Mouse (Mus musculus): ENCODE measurements at regions not wholly inside any gene's neighbourhood (a gene's known extent, or its start where the extent isn't known, plus 50 kb on each side); places are given as distances from the start of the nearest gene placed in this dataset.
A peak's percentile ranks its signal among the peaks of the same experiment; 100 is the strongest.

DNA sequence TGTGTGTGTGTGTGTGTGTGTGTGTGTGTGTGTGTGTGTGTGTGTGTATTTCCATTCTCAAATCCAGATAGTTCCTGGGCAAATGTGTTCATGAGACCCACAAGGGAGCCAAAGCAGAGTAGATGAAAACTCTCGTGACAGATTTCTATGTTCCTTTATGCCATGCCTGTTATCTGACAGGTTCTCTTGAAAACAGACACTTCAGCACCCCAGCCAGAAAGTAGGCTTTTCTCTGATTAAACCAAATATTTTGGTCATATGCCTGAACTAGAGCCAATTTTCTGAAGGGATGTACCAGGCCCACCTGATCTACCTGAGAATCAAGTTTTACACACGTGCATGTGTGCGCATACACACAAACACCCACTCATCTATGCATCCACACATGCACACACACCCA lies 95.5 kb downstream of the Psat1 start:
- DNase-seq: no peak

DNA sequence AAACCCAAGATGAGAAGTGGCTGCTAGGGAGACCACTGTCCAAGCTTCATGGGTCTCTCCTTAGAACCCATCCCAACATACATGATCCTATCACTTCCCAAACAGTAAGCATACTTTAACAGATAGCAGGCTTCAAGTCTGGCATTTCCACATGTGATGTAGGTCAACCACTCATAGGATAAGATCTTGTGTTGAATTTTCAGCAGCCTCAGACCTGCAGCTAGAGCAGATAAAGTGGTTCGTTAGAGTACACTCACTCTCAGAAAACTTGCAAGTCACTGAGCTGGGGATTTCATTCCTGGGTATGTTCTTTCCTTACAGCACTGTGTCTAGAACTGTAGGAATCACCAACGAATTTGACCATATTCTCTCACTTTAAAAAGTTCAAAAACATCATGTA lies 96.4 kb downstream of the Psat1 start:
- no peak for DNase-seq

DNA sequence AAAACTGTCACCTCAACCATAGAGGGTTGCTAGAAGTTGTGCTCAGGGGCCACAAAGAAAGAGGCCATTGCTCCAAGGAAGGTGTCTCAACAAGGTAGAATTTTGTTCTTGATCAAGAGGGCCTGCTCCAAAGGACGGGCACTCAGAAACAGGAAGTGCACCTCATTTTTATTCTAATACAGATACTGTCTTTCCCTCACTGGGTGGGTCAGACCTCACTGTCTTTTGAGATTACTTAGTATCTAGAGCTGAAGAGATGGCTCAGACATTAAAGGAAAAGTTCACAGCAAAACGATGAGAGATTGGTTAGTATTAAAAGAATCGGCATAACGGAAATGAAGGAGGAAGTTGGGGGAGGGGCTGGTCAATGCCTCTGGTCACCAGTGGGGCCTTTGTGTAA lies 97.9 kb downstream of the Psat1 start:
- no peak for DNase-seq

DNA sequence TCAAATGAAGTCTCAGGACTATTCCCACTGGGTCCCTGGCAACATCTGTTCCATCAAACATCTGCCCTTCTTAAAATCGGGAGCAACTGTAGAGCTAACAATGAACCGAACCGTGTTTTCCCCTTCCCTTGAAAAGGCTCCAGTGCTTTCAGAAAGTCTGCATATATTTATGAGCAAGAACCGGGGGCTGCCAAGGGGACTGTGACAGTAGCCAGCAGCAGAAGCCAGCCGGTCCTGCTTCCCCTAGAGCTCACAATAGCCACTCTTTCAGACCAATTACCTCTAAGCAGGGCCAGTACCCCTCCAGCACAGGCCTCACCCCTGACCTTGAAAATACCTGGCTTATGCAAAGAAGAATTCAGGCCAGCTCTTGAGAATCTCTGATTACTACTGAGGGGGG lies 108.8 kb downstream of the Psat1 start:
- DNase-seq: no peak

DNA sequence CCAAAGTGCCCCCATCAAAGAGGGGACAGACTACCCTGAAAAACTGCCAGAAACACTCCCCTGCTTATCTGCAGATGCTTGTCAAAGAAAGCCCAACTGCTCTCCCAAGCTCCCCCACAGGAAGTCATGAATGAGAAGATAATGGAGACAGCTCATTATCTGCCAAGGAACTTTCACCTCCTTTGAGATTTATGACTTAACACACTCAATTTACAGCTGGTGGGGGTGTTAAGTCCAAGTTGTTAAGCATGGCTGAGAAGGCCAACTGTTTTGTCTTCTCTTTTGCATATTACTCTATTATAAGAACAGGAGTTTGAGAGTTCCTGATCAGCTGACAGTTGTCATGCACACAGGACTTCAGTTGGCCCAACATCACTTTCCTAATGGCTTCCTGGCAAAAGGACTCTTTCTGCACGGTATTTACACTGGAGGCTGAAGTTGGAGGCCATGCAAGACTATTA lies 109.4 kb downstream of the Psat1 start:
- peak in 1 of 2 experiments; percentile 34 for DNase-seq

DNA sequence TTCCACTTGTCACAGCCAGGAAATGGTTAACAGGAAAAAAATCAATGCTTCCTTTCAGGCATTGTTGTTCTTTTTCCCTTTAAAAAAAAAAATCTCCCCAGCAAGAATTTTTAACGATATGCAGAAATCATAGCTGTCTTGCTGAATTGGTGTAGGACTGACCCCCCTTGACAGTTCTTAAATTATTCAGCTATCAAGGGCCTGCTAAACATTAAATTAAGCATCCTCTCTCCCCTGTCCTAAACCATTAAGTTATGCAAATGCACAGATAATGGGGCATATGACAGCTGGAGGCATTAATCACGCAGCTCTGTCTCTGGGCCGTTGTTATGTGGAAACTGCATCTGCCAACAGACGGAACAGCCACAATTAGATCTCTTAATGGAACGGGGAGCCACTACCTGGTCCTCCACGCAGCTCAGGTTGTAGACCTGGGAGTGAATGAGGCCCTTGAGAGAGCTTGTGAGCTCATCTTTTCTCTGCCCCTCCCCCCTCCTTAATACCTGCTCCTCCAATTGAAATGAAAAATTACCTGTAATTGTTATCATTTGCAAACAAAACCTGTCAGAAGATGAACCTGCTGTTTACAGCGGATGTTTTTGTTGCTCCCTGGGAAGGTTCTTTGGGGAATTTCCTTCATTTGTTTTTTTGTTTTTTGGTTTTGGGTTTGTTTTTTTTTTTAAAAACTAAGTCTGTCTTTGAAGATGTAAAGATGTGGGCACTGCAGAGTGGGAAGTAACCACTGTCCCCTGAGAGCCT lies 110.0 kb downstream of the Psat1 start:
- peak in 1 of 2 experiments; percentile 2 for DNase-seq

DNA sequence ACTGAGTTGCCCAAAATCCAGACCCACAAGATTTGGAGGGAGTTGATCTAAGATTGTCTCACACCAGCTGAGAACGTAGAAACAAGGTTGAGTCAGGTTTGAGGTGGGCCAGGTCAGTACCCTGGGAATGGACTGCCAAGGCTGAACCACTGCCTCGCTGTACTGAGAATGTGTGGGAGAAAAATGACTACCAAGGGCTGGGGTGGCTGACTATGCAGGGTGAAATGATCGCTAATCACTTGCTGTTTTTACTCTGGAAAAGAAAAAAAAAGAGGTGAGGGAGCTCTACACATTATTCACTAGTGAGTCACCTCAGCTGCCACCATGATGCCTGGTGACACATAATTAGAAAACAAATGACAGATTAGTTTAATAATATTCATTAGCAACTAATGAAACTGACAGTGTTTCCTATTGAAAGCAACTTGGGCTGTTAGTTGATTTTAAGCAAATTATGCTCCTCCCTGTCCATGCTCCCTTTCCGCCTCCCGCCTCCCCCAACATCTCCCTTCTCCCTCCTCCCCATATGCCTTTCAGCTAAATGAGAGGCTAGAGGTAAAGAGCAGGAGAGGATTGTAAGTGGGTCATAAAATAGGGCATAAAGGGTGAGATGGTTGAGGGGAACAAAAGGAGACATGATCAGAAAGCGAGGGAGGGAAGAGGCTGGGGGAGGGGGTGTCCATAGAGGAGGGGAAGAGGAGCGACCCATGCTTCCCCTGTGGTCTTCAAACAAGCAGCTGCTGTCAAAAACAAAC lies 110.8 kb downstream of the Psat1 start:
- DNase-seq: no peak

DNA sequence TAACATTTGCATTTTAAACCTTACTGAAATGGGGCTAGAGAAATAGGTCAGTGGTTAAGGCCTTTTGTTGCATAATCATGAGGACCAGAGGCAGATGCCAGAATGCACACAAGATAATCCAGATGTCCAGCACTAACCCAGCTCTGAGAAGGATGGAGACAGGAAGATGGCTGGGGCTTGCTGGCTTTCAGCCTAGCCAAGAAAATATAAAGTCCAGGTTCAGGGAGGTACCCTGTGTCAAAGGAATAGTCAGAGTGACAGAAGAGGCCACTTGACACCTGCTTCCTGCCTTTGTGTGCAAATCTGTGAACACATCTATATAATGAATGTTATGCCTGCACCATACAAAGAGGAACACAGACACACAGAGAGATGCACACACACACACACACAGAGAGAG lies 116.8 kb downstream of the Psat1 start:
- no peak for DNase-seq

DNA sequence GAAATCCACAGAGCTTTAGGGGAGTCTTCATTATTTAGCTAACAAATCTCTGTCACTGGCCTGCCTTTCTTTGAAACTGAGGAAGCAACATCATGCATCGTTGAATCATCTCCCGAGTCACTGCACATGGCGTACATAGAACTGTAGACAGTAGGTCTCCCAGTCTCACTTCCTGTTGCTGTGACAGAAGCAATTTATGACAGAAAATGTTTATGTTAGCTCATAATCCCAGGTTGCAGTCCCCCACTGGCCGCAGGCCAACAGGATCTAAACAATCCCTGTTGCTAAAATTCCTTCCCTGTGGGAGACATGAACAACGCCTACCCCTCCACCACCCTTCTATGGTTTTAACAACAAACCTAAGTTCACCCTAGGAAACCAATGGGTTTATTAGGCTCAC lies 118.0 kb downstream of the Psat1 start:
- DNase-seq: no peak

DNA sequence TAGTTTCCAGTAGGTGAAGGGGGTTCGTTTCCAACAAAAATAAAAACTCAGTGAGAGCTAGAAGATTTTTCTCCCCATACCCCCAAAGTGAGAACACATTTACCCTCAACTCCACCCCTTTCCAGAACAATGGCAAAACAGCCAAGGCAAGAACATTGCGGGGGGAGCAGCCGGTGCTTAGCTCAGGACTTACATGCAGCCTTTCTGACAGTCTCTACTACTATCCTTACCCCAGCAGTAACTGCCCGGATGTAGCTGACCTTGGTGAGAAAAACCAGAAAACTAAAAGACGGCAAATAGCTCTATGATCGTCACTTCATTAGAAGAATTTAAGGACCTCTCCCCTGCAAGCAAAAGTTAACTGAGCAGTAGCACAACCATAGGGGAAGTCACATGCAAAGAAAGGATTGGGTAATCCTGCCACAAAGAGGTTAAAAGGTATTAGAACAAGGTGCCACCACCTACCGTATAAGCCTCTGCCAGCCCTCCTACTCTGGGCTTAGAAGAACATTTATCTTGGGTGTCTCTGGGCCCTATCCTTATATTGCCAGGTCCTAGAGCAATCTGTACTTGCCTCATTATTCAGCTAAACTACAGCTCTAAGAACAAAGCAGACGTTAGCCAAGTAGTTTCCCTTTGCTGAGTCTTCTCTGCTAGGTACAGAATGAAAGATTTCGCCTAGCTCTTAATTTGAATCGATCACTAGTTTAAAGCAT lies 119.0 kb downstream of the Psat1 start:
- DNase-seq: no peak

DNA sequence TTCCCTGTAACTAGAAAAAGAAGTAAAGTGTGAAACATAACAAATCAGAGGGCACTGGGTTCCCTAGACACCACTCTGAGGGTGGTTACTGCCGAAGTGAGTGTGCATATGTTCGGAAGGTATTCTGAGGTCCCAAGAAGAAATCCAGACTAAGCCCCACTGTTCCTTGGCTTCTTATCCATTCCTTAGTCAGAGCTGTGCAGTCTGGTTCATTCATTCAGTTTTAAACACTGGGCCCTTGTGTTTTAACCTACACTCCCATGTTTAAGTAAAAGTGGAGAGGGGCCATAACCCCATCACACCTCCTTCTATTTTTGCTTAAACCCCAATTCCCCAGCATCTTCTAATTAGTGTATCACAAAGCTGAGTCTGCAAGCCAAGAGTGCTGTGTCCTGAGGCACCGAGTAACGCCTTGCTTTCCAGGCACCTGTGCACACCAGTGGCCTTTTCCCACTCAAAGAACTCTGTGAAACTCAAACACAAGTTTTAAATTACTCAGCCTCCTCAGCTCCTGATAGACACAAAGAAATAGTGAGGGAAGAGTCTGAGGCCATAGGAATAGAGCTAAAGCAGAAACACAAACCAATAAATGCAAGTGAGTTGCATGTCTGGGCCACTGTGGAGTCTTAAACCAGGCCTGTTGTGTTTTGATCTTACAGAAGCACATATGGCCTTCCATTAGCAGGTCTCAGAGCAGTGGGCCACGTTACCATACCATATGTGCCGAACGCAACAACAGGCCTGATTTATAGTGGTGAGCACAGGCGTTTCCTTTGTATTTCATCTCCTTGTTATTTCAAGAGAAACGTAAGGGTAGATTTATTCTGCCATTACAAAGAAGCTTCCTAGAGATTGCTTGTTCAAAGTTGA lies 119.8 kb downstream of the Psat1 start:
- no peak for DNase-seq

DNA sequence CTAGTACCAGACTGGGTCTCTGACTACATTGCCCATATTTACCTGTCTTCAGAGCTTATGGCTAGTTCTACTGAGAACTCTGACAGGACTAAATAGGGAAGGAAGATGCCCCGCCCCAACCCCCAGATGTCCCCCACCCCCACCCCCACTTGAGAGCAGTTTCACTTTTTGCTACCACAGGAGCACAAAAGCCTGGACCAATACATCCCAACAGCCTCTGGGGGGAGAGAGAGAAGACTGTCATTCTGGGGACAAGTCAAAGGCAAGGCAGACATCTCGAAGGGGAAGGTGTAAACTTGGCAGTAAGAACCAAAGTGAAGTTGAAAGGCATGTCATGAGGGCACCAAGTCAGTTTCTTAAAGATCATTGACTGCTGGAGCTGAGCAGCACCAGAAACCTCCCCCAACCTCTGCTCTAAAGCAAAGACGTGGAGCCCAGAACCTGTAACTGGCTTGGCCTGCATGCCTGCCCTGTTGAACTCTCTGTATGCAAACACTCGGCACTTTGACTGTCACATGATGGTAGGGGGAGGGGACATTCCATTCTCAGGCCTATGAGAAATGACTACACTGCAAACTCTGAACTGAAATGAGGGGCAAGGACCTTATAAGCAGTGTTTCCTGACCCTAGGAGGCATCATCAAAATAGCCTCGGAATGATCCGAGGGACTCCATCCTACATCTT lies 123.3 kb downstream of the Psat1 start:
- no peak for DNase-seq

DNA sequence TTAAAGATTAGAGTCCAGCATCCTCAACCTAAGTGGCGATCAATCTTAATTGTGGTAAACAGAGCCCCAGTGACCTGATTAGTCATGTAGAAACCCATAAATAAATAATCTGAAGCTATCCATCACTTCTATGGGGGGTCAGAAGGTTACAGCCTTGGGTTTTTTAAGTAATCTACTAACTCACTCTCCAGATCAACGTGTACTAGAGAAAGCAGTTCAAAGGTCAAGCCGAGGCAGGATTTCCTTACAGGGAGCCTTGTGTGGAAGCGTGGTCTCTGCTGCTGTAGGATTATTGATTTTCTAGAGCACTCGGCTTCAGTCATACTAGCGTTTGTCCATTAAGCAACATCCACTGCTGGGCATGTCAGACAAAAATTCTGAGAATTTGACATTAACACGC lies 127.1 kb downstream of the Psat1 start:
- no peak for DNase-seq

DNA sequence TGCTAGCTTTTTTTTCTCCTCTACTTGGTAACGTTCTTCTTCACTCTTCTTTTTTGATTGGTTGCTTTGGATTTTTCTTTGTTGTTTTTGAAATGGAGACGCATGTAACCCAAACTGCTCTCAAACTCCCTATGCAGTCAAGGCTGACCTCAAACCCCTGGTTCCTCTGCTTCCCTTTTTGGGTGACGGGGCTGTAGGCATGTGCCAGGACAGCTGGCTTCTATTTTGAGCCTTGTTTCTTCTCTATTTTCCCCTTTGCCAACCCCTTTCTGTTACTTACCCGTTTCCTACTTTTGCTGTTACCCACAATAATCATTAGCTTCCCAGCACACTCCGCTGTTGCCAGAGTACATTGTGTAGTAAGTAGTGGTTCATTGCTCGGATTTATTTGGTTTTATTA lies 132.0 kb downstream of the Psat1 start:
- DNase-seq: no peak

DNA sequence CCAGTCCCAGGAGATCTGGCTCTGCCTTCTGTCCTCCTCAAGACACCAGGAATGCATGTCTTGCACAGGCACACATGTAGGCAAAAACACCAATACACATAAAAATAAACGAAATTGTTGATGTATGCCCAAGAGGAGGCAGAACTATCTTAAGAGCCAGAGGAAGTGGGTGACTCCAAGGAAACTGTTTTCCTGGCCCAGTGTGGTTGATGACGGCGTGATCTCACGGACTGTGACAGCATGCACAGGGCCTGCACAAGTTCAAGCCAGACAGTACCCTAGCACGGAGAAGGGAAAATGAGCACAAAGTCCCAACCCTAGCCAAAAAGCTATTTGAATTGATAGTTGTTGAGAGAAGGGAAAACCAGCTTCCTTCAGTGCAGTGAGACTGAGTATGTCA lies 138.1 kb downstream of the Psat1 start:
- DNase-seq: no peak

DNA sequence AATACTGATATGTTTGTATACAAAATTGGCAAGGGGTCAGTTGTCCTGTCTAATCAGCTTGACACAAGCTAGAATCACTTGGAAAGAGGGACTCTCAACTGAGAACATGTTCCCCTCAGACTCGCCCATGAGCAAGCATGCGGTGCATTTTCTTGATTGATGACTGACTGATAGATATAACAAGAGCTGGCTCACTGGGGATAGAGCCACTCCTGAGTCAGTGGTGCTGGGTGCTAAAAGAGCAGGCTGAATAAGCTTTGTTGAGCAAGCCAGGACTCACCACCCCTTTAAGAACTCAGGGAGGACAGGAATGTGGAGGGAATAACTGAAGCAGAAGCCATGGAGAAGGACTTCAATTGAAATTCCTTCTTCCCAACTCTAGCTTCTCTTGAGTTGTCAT lies 139.5 kb downstream of the Psat1 start:
- DNase-seq: no peak

DNA sequence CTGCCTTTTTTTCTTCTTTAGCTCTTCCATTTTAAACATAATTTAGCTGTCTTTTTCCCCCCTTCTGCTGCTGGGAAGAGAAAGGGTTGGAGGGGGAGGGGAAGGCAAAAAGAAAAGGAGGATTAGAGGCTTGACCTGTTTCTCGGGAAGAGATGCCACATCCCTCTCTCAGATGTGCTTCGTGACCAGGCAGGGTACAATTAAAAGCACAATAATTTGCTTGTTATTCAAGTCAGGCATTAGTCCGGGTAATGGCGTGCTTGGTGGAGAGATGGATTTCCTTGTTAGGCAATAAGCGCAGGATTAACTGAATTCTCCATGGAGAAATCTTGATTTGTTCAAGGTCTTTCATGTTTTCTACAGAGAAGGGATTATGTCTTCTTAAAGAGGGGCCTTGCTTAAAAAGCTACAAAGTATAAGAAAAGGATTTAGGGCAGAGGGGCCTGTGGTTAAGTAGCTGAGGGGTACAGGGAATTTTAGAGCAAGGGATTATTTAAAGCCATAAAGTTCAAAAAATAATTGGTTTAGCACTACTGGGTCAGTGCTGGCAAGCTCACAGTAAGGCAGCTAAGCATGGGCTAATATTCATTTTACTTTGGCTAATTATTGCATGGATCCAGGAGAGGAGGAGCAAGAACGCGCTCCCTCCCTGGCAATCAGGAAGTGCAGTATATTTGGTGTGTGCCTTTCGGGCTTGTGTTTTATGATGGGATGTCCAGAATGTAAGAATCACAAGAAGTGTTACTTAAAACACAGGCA lies 143.8 kb downstream of the Psat1 start:
- DNase-seq: no peak

DNA sequence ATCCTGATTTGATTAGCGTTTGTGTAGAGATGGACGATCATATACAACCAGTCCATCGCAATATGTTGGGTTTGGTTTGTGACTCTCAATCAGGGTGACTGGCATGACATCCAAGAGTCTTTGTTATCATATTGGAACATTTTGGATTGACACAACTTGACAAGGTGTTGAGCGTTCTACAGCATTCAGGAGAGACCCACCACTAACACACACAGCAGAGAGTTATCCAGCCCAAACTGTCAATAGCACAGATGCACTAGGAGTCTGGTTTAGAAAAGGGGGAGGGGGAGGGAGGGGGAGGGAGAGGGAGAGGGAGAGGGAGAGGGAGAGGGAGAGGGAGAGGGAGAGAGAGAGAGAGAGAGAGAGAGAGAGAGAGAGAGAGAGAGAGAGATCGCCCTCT lies 144.5 kb downstream of the Psat1 start:
- DNase-seq: no peak

DNA sequence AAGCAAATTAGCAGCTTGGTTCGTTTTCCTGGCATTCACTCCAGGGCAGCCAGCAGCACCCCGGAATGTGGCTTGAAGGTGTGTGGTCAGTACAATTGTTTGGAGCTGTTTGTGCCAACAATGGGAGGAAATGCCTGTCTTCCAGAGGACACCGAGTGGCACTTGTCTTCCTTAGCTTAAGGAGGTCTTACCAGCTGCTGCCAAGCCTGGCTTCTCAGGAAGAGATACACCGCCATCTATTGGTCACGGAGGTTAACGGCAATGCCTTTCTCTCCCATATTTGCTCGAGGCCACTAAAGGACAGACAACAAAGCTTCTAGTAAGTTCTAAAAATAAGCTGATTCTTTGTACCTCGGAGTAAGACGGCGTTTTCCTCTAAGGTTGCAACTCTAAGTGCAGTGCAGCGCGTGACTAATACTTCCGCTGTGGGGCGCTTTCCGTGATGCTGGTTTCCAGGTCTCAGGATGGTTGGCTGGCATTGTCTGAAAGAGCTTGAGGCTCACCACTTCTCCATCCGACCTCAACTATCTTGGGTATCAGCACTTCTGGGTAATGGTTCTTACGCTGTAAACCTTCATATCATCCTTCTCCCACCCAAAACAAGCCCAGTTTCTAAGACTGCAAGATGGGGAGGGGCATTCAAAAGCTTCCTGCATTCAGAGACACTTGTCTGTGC lies 145.2 kb downstream of the Psat1 start:
- DNase-seq: peak; percentile 57 to 67

DNA sequence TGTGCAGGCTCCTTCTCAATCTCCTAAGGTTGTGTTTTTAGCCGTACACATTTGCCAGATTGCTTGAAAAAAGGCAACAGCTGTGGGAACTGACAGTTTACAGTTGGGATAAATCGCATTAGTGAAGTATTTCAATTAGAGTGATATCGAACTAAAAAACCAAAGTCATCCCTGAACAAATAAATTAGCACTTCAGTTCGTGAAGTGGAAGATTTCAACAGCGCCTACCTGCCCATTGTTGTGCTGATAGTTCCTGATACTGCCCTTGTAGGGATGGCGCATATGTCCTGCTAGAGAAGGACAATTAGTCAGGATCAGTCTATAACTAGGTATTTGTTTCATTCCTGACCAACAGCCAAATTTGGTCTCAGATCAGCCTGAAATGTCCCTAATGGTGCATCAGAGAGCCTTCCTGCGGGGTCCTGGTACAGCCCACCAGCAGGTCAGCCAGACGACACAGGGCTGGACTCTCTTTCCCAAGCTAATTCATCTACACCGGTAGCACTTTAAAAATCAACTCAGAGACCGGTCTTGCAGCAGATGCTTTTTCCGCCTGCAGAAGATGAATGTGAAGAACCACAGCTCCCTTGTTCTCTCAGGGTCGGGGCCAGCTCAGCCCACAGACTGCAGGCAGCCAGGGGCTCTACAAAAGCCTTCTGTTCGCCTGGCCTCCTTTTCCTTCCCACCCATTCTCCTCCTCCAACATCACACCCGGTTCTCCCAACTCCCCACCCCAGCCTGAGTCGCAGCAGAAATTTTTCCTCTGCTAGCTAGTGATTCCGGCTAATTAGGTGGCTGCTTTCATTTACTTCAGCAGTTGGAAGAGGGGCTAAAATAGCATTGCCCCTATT lies 146.1 kb downstream of the Psat1 start:
- no peak for DNase-seq

All from kidney, adult 8-10 months (tissue).